Mouse (Mus musculus) CH12.LX (cell line): ENCODE measurements around the gene Tmem255b.

ENCODE experiments used
- BHLHE40 ChIP-seq: IDR thresholded peaks from 2 replicates; pipeline ENCODE4 v1.6.1; 2011; ENCODE audit warnings: mild to moderate bottlenecking, low read depth, low read length, improper control_type of control experiment
- CTCF ChIP-seq, 2 experiments: IDR thresholded peaks in 1 of 2; conservative IDR thresholded peaks in 1 of 2; 2 replicates each; pipeline ENCODE4 v1.5.1; 2011 to 2012; ENCODE audit warnings: low read depth in 2 of 2, low read length in 2 of 2, improper control_type of control experiment in 1 of 2, inconsistent platforms in 1 of 2, mild to moderate bottlenecking in 1 of 2, moderate library complexity in 1 of 2
- EP300 ChIP-seq: IDR thresholded peaks from 2 replicates; pipeline ENCODE4 v1.6.1; 2011; ENCODE audit warnings: low read length, improper control_type of control experiment
- IRF4 ChIP-seq: IDR thresholded peaks from 2 replicates; pipeline ENCODE4 v1.6.1; 2014; ENCODE audit warnings: low read depth, mild to moderate bottlenecking, inconsistent platforms, low read length, improper control_type of control experiment
- MAZ ChIP-seq: IDR thresholded peaks from 2 replicates; pipeline ENCODE4 v1.6.1; 2012; ENCODE audit warnings: low read depth, mild to moderate bottlenecking, inconsistent platforms, low read length, improper control_type of control experiment, moderate library complexity
- MYC ChIP-seq: IDR thresholded peaks from 2 replicates; pipeline ENCODE4 v1.6.1; 2011; ENCODE audit warnings: low read depth, mild to moderate bottlenecking, improper control_type of control experiment, low read length
- NELFE ChIP-seq: IDR thresholded peaks from 2 replicates; pipeline ENCODE4 v1.6.1; 2011; ENCODE audit warnings: low read depth, low read length, improper control_type of control experiment
- POLR2A ChIP-seq: IDR thresholded peaks from 2 replicates; pipeline ENCODE4 v1.6.1; 2011; ENCODE audit warnings: low read depth, mild to moderate bottlenecking, improper control_type of control experiment, low read length
- TCF12 ChIP-seq: IDR thresholded peaks from 2 replicates; pipeline ENCODE4 v1.6.1; 2014; ENCODE audit warnings: low read depth, mild to moderate bottlenecking, inconsistent platforms, low read length, improper control_type of control experiment
- UBTF ChIP-seq: IDR thresholded peaks from 2 replicates; pipeline ENCODE4 v1.6.1; 2012; ENCODE audit warnings: low read depth, mild to moderate bottlenecking, inconsistent platforms, low read length, improper control_type of control experiment, moderate library complexity
- USF2 ChIP-seq: conservative IDR thresholded peaks from 2 replicates; pipeline ENCODE4 v1.6.1; 2011; ENCODE audit warnings: low read depth, low read length, improper control_type of control experiment
- ZC3H11A ChIP-seq: IDR thresholded peaks from 2 replicates; pipeline ENCODE4 v1.6.1; 2012; ENCODE audit warnings: low read depth, mild to moderate bottlenecking, inconsistent platforms, low read length, improper control_type of control experiment
- ZNF384 ChIP-seq: IDR thresholded peaks from 2 replicates; pipeline ENCODE4 v1.6.1; 2012; ENCODE audit warnings: low read depth, low read length, improper control_type of control experiment, inconsistent platforms

GRCm38 (mm10) chr8:13396725-13397124 lies 38.3 kb upstream of the Tmem255b start, which contains the start of gene Atp4b:
- TF ChIP-seq CTCF (conservative IDR thresholded peaks at IDR 0.05 in 1 of 2, IDR thresholded peaks at IDR 0.05 in 1 of 2; ENCODE audit: low read depth in 2 of 2, low read length in 2 of 2) (no peak), ZC3H11A (no peak), USF2 (no peak), POLR2A (no peak), MAZ (no peak), IRF4 (no peak), EP300 (no peak), TCF12 (no peak), NELFE (no peak), ZNF384 (no peak), BHLHE40 (no peak), MYC (no peak), UBTF (no peak)
